Mouse (Mus musculus) adipocyte (in vitro differentiated cells): ENCODE data around the gene Bsg.
"Not testable (repeated sequence)": the region's sequence is repeated elsewhere in the genome, so short reads cannot be mapped to it uniquely, and the experiment has no call there.

Experiments used
- DNase-seq: peaks from one replicate; pipeline ENCODE4 v3.0.0-alpha.2; 2016; ENCODE audit warnings: low spot score

Gene Bsg

DNA sequence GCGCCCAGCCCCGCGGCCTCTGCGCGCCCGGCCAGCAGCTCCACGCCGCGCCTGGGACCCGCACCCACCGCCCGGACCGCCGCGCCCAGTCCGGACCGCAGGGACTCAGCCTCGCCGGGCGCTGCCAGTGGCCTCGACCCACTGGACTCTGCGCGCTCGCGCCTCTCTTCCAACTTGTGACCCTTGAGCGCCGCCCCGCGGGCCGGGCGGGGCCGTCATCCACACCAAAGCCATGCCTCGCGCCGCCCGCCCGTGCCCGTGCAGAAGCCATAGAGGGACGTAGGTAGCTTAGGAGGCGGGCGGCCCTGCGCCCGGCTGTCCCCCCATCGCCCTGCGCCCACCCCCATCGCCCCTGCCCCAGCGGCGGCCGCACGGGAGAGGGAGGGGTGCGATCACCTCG, 31.1 kb downstream of the Bsg start:
- DNase-seq, result no peak

DNA sequence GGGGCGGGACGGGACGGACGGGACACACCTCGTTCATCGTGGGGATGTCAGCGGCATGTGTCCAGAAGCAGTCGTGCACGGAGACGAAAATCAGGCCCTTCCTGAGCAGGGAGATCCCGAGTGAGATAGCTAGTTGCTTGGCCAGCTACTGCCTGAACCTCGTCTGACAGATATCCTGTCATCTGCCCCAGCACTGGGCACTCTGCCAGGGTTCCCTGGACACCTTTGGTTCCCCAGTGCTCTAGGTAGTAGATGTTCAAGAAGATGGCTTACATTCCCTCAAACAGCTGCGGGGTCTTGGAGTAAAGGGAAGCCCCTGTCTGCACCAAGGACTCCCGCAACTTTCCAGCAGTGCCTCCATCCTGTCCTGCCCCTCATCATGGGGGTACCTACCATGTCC, 32.4 kb downstream of the Bsg start:
- no peak for DNase-seq

DNA sequence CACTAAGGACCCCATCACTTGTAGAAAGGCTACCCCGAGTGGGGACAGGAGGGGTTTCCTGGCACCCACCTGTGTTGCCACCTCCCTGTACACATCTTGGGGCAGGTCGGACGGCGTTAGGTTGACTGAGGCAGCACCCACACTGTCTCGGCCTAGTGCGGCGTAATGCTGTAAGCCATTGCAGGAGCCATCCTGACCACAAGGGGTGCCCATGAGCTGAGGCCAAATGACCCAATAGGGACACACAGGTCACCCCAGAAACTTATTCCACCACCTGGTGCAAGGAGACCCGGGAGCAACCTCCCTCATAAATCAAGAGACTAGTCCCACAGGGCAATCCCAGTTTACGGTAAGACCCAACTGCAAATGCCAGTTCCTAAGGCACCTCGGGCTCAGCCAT, 34.0 kb downstream of the Bsg start:
- DNase-seq, result no peak

DNA sequence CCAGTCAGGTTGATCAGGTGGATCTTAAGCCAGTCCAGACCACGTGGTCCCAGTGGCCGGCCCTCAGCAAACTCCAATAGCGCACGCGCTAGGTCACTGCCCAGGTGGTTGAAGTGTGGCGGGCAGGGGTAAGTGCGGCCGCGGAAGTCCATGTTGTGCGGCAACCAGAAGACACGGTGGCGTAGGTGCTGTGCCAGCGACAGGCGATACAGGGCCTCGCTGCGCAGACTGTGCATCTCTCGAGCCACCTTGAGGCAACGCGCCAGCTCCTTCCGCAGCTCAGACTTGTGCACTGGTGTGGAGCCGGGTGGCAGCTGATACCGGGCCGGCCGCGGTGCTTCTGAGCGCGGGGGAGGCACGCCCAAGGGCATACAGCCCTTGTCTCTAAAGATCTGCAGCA, 34.9 kb downstream of the Bsg start:
- DNase-seq, result no peak

DNA sequence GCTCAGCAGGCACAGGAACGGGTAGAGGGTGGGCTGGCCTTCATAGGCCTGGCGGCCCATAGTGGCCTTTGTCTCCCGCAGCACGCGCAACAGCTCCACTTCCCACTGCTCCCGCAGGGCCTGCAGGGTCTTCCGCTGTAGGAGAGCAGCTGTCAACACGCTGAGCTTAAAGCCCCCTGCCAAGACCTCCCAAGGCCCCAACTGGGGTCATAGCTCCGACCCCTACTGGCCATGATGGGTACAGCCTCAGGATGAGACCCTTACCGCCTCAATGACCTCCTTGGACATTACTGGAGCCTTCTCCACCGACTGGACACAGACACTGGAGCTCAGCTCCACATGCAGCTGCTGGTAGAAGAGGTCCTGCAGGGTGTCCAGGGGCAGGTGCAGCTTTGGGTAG, 36.6 kb downstream of the Bsg start:
- no peak for DNase-seq

DNA sequence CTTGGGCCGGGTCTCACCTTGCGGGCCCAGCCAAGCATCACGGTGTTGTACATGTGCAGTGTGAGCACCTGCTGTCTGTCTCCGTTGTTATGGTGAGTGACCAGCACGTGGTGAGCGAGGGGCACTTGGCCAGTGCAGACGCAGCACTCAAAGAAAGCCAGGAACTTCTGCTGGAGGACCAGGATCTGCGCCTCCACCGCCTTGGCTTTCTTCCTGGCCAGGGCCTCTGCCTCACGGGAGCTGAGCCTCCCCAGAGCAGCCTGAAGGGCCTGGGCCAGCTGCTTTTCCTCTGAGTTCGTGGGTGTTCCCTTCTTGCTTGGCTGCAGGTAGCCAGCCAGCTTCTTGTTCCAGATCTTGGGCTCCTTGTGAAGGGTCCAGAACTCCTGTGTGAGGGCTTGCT, 38.9 kb downstream of the Bsg start:
- DNase-seq, result no peak

DNA sequence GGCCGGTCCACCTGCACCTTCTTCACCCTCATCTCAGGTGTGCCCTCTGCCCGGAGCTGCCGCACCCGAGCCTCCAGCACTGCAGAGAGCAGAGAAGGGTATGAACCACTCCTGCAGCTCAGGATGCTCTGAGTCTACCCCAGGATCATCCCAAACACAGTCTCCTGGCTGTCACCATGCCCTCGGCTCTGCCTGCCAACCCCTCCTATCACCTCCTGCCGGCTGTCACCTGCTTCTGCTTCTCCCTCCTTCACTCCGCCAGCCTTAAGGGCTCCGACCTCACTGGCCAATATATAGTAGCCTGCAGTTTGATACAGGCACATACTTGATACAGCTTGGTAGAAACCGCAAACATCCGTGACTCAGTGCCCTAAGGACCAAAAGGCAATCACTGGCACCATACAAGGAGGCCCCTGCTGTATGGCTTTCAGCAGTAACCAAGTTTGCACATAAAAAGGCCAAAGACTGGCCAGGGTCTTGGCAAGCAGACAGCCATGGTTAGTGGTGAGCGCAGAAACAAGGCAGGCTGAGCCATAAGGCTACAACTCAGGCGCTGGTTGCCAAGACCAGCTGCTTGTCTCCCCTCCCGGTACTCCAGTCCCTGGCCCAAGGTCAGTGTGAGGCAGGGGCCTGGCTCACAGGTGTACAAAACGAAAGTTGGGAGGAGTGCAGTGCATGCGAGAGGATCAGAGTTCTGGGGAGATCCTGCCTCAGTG, 39.5 kb downstream of the Bsg start:
- no peak for DNase-seq

DNA sequence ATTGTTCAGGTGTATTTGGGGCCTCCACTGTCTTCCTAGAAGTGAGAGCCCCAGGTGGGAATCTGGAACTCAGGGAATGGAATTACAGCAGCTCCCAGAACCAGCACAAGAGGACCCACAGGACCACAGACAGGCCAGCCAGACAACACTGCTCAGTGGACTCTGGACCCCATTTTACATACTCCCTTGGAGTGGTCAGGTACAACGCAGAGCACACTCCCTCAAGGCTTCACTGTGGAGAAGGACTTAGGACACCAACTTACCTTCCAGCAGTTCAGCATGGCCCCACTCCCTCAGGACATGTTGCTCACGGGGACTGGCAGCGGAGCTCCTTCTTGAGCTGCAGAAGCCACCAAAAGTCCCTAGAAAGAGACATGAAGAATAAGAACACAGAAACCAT, 41.1 kb downstream of the Bsg start:
- no peak for DNase-seq

DNA sequence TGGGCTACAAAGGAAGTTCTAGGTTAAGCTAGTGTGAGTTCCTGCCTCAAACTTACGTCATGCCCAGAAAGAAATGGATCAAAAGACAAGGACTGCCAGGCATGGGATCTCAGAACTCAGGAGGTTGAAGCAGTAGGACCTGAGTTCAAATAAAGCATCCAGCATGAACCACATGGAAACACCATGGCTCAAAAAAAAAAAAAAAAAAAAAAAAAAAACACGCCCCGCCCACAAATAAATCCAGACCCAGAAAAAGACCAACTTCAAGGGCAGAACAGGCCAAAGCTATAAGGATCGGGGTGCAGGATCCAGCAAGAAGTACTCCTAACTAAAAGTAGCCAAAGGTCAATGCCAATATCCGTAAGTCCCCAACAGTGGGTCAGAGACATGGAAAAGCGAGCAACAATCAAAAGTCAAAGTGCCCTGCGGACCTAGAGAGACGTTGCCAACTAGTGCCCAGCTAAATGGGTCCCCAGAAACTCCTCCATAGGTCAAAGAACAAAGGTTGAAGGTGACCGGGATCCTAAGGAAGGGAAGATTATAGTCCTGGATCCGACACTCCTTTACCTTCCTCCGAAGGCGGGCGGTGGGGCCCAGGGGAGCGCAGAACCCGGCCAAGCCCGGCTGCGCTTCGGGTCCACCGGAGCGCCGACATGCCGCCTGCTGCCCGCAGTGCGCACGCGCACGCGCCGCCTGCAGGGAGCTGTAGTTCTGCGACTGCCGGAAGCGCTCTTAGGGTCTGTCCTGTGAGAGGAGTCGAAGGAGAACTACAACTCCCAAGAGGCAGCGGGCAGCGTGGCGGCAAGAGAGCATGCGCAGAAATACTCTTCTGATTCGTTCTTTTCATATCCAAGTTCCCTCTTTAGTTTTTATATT, 41.8 kb downstream of the Bsg start, which contains the start of gene Polrmt:
TSS of gene Polrmt (minus strand) at position 684 of the 876 bp plus-strand sequence.
- DNase-seq, result peak; percentile 97

DNA sequence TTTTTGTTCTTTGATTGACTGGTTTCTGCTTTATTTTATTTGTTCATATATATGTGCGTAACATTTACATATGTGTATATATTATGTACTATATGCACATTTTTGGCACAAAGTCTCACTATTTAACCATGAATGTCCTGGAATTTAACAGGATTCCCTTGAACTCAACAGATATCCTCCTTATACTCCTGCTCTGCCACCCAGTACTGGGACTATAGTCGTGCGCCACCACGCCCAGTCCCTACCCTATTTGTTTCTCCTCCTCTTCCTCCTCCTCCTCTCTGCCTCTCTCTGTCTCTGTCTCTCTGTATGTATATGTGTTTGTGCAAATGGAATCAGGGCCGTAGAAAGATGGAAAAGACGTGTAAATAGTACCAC, 42.5 kb downstream of the Bsg start:
- DNase-seq, result no peak

DNA sequence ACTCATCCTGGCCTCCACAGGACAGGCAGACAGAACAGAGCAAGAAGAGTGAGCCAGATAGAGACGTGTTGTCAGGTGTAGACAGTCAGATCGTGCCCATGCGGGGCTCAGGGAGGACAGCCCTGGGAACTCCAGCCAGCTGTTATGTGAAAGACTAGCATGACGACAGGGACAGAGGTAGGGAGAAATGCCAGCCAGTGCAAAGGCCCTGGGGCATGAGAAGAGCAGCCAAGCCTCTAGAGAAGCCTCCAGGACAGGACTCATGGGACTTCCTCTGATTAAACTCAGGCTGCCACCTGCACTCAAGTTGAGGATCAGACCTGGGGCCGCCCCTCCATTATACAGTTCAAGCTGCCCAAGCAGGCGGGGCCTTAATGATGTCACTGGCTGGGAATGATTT, 44.2 kb downstream of the Bsg start:
- peak; percentile 69 for DNase-seq

DNA sequence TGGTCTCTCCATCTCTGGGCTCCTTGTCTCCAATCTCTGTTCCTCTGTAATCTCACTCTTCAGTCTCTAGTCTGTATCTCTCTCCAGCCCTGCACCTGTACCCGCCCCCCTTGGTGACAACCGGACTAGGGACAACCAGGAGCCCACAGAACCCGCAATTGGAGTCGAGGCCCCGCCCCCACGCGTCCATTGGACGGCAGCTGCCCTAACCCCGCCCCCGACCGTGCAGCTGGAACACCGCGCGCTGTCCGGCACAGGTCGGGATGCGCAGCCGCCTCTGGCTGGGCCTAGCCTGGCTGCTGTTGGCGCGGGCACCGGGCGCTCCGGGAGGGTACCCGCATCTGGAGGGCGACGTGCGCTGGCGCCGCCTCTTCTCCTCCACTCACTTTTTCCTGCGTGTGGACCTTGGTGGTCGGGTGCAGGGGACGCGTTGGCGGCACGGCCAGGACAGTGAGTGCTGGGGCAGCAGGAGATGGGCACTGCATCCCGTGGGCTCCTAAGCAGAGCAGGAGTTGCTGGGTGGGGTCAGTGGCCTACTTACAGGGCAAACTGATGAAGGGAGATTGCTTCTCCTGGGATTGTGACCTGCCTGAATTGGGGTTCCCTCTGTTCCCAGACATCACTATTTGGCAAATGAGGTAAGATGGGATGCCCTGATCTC, 50.7 kb downstream of the Bsg start, which contains the start of gene Fgf22:
TSS of gene Fgf22 (plus strand) at position 221 of the 661 bp plus-strand sequence.
- DNase-seq, result no peak

DNA sequence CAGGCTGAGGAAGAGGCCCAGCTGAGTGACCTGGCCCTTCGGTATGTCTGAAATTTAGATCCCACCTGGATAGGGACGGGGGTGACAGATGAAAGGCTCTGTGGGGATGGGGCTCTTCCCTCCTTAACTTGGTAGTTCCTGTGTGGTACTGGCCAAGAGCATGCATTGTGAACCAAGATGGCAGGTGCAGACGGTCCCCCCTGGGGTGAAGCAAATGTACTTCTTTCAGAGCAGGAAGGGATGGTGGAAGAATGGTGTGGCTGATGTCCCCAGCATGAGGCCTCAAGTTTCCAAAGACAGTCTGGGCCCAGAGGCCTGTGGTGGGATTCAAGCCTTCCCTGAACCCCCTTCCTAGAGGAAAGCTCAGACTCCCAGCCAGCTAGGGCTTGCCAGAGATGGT, 51.6 kb downstream of the Bsg start:
- DNase-seq, result no peak

DNA sequence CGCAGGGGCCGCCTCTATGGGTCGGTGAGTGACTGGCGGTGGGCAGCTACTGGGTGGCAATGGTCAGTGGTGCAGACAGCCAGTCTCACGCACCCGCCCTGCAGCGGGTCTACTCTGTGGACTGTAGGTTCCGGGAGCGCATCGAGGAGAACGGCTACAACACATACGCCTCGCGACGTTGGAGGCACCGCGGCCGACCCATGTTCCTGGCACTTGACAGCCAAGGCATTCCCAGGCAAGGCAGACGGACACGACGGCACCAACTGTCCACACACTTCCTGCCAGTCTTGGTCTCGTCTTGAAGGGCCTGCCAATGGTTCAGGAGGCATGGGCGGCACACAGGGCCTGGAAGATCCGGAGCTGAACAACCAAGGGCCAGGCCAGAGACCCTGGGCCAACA, 52.4 kb downstream of the Bsg start:
- DNase-seq, result no peak

DNA sequence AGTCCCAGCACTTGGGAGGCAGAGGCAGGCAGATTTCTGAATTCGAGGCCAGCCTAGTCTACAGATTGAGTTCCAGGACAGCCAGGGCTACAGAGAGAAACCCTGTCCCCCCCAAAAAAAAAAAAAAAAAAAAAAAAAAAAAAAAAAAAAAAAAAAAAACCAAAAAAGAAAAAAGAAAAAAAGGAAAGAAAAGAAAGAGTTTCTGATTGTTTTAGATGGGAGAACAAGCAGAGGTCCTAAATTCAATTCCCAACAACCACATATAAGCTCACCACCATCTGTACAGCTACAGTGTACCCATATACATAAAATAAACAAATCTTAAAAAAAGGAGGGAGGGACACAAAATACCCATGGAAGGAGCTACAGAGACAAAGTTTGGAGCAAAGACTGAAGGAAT, 55.4 kb downstream of the Bsg start:
- DNase-seq, result not testable (repeated sequence)

DNA sequence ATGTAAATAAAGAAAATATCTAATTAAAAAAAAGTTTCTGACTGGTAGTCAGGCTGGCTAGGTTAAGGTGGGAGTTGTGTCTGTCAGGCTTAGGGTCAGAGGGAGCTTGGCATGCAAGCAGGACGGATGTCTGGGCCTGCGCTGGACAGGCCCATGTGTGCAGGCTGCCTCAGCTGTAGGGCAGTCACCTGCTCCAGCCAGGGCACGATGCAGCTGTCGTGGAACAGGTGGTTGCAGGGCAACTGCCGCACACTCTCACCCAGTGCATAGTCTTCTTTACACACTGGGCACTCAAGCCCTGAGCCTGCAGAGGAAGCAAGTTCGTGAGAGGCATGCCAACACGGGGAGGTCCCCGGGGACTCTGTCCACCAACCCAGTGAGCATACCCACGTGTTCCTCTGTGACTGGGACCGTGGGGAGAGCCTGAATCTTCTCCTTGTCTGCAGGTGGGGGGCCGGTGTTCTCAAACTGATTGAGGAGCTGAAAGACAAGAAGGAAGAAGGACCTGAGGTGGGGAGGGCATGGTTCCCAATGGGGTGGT, 56.4 kb downstream of the Bsg start:
- DNase-seq, result no peak
